Mouse (Mus musculus): ENCODE results near the gene Stradb.

GRCm38 (mm10) chr1:58973366-58974221, at the start of gene Stradb, which contains the start of gene Trak2:
- TF ChIP-seq POLR2A (IDR thresholded peaks at IDR 0.05; ENCODE audit: borderline replicate concordance, insufficient read depth, low read length) (peak; percentile 50; the same call in 1 of the 2 replicates), CTCF (IDR thresholded peaks at IDR 0.05; ENCODE audit: borderline replicate concordance, insufficient read depth, low read depth, low read length) (no peak)
